Mouse (Mus musculus) left cerebral cortex, adult 2 months (tissue): Measurements from ENCODE around the gene Plac1. TPM values are rescaled to one million over a fixed set of nuclear protein-coding genes. Genes with fewer than 3 reads are reported as not detected.
A peak's percentile ranks its signal among the peaks of the same experiment; 100 is the strongest.

ENCODE experiments used
- DNase-seq, 2 experiments: peaks; one replicate each; pipeline ENCODE4 v3.0.0; 2021 to 2022; ENCODE audit warnings: low spot score in 2 of 2, mixed read lengths in 1 of 2; ENCODE audit errors: extremely low spot score in 1 of 2
- H3K27ac ChIP-seq: fragments of 200-600 bp; 2 replicates; pipeline ENCODE4 v1.8.1; 2022
- H3K4me3 ChIP-seq: fragments of 200-600 bp; 2 replicates; pipeline ENCODE4 v1.8.1; 2022
- CTCF ChIP-seq: fragments of 200-600 bp; IDR thresholded peaks from 2 replicates; pipeline ENCODE4 v1.8.1; 2022; ENCODE audit warnings: antibody characterized with exemption, mild to moderate bottlenecking, moderate library complexity
- intact Hi-C: fragments of 180-260 bp; cut with DNase I; formaldehyde crosslinking; loops from one replicate; pipeline ENCODE4 v1.15.1; 2025
- total RNA-seq, 2 experiments: library from RNA; stranded (reverse); gene quantifications; 2 replicates each; pipeline ENCODE4 v1.2.3; 2021

Plac1 gene
- total RNA-seq, 2 experiments from 2014 or later = not detected

DNA sequence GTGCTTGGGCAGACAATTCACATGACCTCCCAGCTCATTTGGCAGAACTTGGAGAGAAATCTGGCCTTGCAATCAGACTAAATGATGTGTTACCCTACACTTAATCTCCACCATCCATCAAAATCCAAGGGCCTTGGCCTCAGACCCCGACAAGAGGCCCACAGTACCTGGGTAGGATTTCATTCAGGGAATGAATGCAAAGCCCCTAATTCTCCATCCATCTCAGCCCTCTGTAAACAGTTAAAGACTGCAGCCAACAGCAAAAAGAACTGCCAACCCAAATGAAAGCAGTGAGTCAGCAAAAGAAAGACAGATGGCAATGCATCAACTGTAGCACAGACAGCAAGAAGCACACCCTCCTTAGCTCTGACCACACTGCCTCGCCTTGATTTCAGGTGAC lies 110.4 kb downstream of the Plac1 start:
- no peak overlapping the region for H3K27ac ChIP-seq
- no peak for TF ChIP-seq CTCF
- no peak overlapping the region for H3K4me3 ChIP-seq
- intact Hi-C loops = no loop called here
- no peak for DNase-seq

GRCm38 (mm10) chrX:53126492-53127033 lies 113.3 kb downstream of the Plac1 start:
- H3K27ac ChIP-seq = no peak overlapping the region
- no peak for DNase-seq
- H3K4me3 ChIP-seq = no peak overlapping the region
- no peak for TF ChIP-seq CTCF
- intact Hi-C loops = no loop called here

DNA sequence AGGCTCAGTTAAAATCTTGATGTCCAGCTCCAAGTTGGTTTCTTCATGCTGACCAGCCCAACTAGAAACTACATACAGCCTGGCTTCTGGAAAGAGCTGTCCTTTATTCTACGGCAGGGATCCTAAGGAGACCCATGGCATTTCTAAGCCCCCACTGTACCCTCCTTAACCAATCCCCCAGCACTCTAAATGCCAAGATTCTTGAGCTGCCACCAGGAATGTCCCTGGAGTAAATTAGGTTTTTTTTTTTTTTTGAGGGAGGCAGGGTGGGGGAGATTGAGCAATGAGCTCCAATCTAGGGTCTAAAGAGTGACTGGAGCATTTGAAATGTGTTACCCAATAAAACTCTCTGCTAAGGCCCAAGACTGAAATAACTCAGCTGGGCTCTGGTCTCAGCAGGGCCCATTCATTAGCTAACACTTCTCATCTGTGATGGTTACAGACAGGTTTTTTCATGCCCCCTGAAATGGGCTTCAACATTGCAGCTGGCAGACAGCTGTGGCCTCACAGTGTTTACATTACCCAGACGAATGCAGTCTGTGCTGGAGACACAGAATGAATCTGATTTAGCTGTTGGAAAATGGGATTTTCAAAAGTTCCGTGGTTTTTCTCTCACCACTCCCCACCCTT lies 114.0 kb downstream of the Plac1 start:
- no peak for DNase-seq
- H3K4me3 ChIP-seq = no peak overlapping the region
- intact Hi-C loops = no loop called here
- no peak for TF ChIP-seq CTCF
- no peak overlapping the region for H3K27ac ChIP-seq

- intact Hi-C loops = no loop called here
- no peak overlapping the region for H3K27ac ChIP-seq
- DNase-seq = no peak
- TF ChIP-seq CTCF = no peak
- H3K4me3 ChIP-seq = no peak overlapping the region
Measured at GRCm38 (mm10) chrX:53123562-53123961, 116.3 kb downstream of the Plac1 start.

- TF ChIP-seq CTCF = no peak
- DNase-seq = peak in 1 of 2 experiments; percentile 7
- intact Hi-C loops = loop anchor here (10.0 kb wide), 1 partner anchor 216 kb away; no protein-coding TSS in a partner anchor
- Histone ChIP-seq H3K4me3 (no peak overlapping the region), H3K27ac (no peak overlapping the region)
Measured at GRCm38 (mm10) chrX:53118631-53119030, 121.3 kb downstream of the Plac1 start.

GRCm38 (mm10) chrX:53118019-53118418 lies 121.9 kb downstream of the Plac1 start:
- intact Hi-C loops = loop anchor here (10.0 kb wide), 1 partner anchor 217 kb away; no protein-coding TSS in a partner anchor
- Histone ChIP-seq H3K27ac (no peak overlapping the region), H3K4me3 (no peak overlapping the region)
- no peak for TF ChIP-seq CTCF
- no peak for DNase-seq

DNA sequence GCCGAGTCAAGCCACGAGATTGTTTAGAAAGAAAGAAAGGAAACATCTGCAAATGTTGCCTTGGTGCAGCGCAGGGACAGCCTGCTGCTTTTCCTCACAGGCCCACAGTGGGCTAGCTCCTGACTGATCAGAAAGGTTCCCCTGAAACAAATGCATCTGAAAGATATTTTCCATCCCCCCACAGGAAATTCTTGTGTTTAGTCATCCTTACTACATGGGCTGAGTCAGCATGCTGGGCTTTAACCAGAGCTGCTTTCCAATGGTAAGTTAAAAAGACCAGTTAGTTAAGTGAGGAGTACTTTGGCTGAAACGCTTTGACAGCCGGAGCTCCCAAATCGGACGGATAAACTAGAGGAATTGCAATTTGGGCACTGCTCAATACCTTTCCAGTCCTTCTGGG lies 124.9 kb downstream of the Plac1 start:
- TF ChIP-seq CTCF = no peak
- Histone ChIP-seq H3K27ac (no peak overlapping the region), H3K4me3 (no peak overlapping the region)
- intact Hi-C loops = loop anchor here (10.0 kb wide), 1 partner anchor 220 kb away; no protein-coding TSS in a partner anchor
- DNase-seq = no peak

DNA sequence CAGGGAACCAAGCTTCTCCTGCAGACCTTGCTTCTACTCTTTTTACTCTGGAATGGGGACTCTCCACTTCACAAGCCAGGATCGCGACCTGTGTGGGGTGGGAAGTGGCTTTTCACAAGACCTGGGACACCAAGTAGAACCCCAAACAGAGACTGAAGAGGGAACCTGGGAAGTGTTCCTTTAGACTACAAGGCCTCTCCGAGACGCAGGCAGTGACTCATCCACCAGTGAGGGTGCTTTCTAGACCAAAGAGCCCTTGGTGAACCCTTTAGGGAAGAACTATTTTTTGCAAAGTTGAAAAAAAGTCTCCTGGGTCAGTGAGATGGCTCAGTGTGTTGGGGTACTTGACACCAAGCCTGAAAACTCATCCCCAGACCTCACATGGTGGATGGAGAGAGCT lies 129.8 kb downstream of the Plac1 start:
- intact Hi-C loops = loop anchor here (10.0 kb wide), 1 partner anchor 225 kb away; no protein-coding TSS in a partner anchor
- TF ChIP-seq CTCF = no peak
- no peak for DNase-seq
- Histone ChIP-seq H3K4me3 (no peak overlapping the region), H3K27ac (no peak overlapping the region)

- no peak overlapping the region for H3K27ac ChIP-seq
- TF ChIP-seq CTCF = no peak
- H3K4me3 ChIP-seq = no peak overlapping the region
- no peak for DNase-seq
- intact Hi-C loops = no loop called here
Measured at GRCm38 (mm10) chrX:53107127-53107526, 132.8 kb downstream of the Plac1 start.

DNA sequence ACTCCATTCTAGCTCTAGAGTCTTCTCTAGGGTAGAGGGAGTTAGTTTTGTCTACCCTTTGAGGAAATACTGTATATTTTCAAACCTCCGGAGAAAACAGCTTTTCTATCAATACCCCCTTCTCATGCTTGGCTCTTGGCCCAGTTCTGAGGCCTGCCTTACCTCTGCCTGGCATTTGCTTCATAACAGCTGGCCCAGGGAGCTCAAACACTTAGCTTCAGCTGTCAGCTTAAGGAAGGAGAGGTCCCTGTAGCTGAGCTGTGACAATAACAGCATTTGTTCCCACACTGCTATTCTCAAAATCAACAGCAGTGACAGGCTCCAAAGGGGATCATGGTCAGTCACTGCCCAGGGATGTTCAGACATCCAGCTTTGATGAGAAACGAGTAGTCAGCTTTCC lies 138.7 kb downstream of the Plac1 start:
- DNase-seq = no peak
- H3K27ac ChIP-seq = no peak overlapping the region
- TF ChIP-seq CTCF = no peak
- intact Hi-C loops = no loop called here
- no peak overlapping the region for H3K4me3 ChIP-seq

- intact Hi-C loops = no loop called here
- no peak for DNase-seq
- H3K4me3 ChIP-seq = no peak overlapping the region
- TF ChIP-seq CTCF = no peak
- H3K27ac ChIP-seq = no peak overlapping the region
Measured at GRCm38 (mm10) chrX:53099951-53100350, 140.0 kb downstream of the Plac1 start.

DNA sequence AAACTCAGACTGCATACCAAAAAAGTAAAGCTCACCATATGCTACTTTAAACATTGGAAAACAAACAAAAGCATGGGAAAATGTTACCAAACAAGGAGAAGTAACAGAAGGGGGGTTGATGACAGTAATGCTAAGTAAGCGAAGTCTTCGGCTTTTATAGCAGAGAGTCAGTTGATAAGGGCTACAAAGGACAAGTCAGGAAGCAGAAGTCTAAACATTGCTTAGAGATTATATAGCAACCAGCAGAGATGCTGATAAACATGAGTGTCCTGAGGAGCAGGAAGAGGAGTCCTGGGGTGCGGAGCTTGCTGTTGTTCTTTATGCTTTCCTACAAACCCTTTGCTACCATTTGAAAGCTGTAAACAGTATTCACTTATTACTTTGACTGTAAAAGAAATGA lies 140.6 kb downstream of the Plac1 start:
- no peak for DNase-seq
- no peak overlapping the region for H3K4me3 ChIP-seq
- intact Hi-C loops = no loop called here

DNA sequence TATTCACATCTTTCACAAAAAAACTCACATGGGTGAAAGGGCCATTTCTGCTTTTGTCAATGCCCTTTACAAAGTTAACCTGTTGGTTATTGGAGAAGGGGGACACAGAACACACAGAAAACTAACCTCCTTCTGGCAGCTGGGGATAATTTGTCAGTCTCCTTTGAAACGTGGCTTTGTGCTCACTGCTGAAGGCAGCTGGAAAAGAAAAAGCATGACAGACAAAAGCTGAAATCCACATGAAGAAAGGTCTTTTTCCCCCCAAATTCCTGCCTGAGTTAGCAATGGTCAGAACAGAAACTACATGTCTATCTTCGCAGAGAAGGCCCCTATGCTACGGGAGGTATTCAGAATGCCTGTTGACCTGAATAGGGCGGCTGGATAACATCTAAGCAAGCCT lies 141.6 kb downstream of the Plac1 start:
- no peak for DNase-seq
- intact Hi-C loops = no loop called here
- no peak overlapping the region for H3K27ac ChIP-seq
- no peak for TF ChIP-seq CTCF
- H3K4me3 ChIP-seq = no peak overlapping the region

More for the DNA sequence above, 140.6 kb downstream of the Plac1 start:
- H3K27ac ChIP-seq = no peak overlapping the region
- TF ChIP-seq CTCF = no peak
